Mouse (Mus musculus): Measurements from ENCODE around the gene Coq5. TPM values are rescaled to one million over a fixed set of nuclear protein-coding genes. Genes with fewer than 3 reads are reported as not detected.
A peak's percentile ranks its signal among the peaks of the same experiment; 100 is the strongest.

Gene Coq5
- total and polyA plus RNA-seq, 3 experiments, result 23.4 to 51.6 (median 42.9) TPM

DNA sequence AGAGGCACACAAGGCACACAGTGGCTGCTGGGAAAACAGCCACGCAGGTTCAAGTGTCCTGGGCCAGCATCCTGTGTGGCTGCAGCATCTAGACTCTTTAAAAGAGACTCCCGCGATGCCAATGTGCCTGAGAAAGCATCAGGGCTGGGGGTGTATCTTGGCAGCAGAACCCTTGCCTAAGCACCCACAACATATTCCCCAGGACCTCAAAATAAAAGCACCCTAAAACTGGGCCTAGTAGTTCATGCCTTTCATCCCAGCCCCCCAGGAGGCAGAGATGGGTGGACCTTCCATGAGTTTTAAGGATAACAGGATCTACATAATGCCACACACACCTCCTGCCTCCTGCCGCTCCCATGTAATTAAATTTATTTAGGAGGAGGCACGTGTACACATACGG lies 44.9 kb upstream of the Coq5 start:
- Histone ChIP-seq H3K27me3 (ENCODE audit: insufficient read depth, low read length) (peaks cover 32% of the 10 kb centered on the region), H3K9me3 (replicated peaks) (0 out of 2 replicates have a peak, but pooled peaks cover 3% of the 10 kb centered on the region), H3K4me1 (ENCODE audit: insufficient read depth, low read depth, low read length) (peaks cover 39% of the 10 kb centered on the region), H3K36me3 (replicated peaks) (peaks cover 3% of the 10 kb centered on the region), H3K4me3 (ENCODE audit: low read depth, low read length) (no peak overlapping the region)
- no peak for ATAC-seq (ENCODE audit: extremely low read depth, insufficient number of reproducible peaks, low FRiP score, poor library complexity, severe bottlenecking)
- no peak for DNase-seq (ENCODE audit: low spot score)
- TF ChIP-seq GATA1 (IDR thresholded peaks at IDR 0.05; ENCODE audit: borderline replicate concordance, low read length), result no peak
- TF ChIP-seq TAL1 (conservative IDR thresholded peaks at IDR 0.05; ENCODE audit: low read depth, low read length), result no peak
- no peak for TF ChIP-seq GATA2 (IDR thresholded peaks at IDR 0.05; ENCODE audit: borderline replicate concordance, low read depth, low read length)
- no peak for TF ChIP-seq CTCF (IDR thresholded peaks at IDR 0.05; ENCODE audit: low read depth, low read length)
- no peak for TF ChIP-seq POLR2AphosphoS5 (IDR thresholded peaks at IDR 0.05; ENCODE audit: insufficient replicate concordance, low read depth, low read length)

GRCm38 (mm10) chr5:115235323-115235771 lies 44.1 kb upstream of the Coq5 start:
- H3K4me1 ChIP-seq (ENCODE audit: insufficient read depth, low read depth, low read length), result peaks cover 39% of the 10 kb centered on the region
- DNase-seq (ENCODE audit: low spot score) (no peak), ATAC-seq (ENCODE audit: extremely low read depth, insufficient number of reproducible peaks, low FRiP score, poor library complexity, severe bottlenecking) (no peak)
- peaks cover 32% of the 10 kb centered on the region for H3K27me3 ChIP-seq (ENCODE audit: insufficient read depth, low read length)
- H3K36me3 ChIP-seq (replicated peaks), result peaks cover 10% of the 10 kb centered on the region
- H3K4me3 ChIP-seq (ENCODE audit: low read depth, low read length), result peak overlapping the region; percentile 47; the same call in 1 of the 2 replicates
- H3K9me3 ChIP-seq (replicated peaks), result 0 out of 2 replicates have a peak, but pooled peaks cover 3% of the 10 kb centered on the region
- no peak for TF ChIP-seq POLR2AphosphoS5 (IDR thresholded peaks at IDR 0.05; ENCODE audit: insufficient replicate concordance, low read depth, low read length)
- TF ChIP-seq TAL1 (conservative IDR thresholded peaks at IDR 0.05; ENCODE audit: low read depth, low read length), result no peak
- no peak for TF ChIP-seq GATA1 (IDR thresholded peaks at IDR 0.05; ENCODE audit: borderline replicate concordance, low read length)
- TF ChIP-seq CTCF (IDR thresholded peaks at IDR 0.05; ENCODE audit: low read depth, low read length), result no peak
- TF ChIP-seq GATA2 (IDR thresholded peaks at IDR 0.05; ENCODE audit: borderline replicate concordance, low read depth, low read length), result no peak

DNA sequence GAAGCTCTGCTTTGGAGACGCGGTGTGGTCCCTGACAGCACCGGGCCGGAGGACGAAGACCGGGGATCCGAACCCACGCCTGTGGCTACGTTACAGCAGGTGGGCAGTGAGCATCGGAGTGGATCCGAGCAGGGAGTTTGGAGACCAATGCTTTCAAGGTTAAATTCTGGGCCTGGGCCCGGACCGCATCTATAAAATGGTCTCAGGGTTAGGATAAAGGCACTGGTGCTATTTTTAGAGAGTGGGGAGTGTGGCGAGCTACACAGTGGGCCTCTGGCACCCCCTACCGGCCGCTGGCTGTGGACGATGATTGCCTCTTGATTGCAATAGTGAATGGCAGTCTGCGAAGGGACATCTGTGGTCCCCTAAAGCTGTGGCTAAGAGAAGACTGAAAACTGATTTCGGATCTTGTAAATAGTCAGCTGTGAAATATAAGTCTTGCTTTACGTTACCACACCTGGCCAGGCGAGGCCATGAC lies 43.6 kb upstream of the Coq5 start, which contains the start of gene Pop5:
Pop5 (plus strand) TSS at position 51 of the 478 bp plus-strand sequence.
- Histone ChIP-seq H3K36me3 (replicated peaks) (peaks cover 15% of the 10 kb centered on the region), H3K4me3 (ENCODE audit: low read depth, low read length) (peak within 1 kb of the TSS; percentile 47; the same call in 1 of the 2 replicates), H3K27me3 (ENCODE audit: insufficient read depth, low read length) (peaks cover 30% of the 10 kb centered on the region), H3K9me3 (replicated peaks) (0 out of 2 replicates have a peak, but pooled peaks cover 3% of the 10 kb centered on the region), H3K4me1 (ENCODE audit: insufficient read depth, low read depth, low read length) (peaks cover 37% of the 10 kb centered on the region)
- ATAC-seq (ENCODE audit: extremely low read depth, insufficient number of reproducible peaks, low FRiP score, poor library complexity, severe bottlenecking) (peak; percentile 54; the same call in 1 of the 2 replicates), DNase-seq (ENCODE audit: low spot score) (peak; percentile 51)
- TF ChIP-seq CTCF (IDR thresholded peaks at IDR 0.05; ENCODE audit: low read depth, low read length), result peak; percentile 73; the same call in 1 of the 2 replicates
- no peak for TF ChIP-seq GATA1 (IDR thresholded peaks at IDR 0.05; ENCODE audit: borderline replicate concordance, low read length)
- no peak for TF ChIP-seq GATA2 (IDR thresholded peaks at IDR 0.05; ENCODE audit: borderline replicate concordance, low read depth, low read length)

DNA sequence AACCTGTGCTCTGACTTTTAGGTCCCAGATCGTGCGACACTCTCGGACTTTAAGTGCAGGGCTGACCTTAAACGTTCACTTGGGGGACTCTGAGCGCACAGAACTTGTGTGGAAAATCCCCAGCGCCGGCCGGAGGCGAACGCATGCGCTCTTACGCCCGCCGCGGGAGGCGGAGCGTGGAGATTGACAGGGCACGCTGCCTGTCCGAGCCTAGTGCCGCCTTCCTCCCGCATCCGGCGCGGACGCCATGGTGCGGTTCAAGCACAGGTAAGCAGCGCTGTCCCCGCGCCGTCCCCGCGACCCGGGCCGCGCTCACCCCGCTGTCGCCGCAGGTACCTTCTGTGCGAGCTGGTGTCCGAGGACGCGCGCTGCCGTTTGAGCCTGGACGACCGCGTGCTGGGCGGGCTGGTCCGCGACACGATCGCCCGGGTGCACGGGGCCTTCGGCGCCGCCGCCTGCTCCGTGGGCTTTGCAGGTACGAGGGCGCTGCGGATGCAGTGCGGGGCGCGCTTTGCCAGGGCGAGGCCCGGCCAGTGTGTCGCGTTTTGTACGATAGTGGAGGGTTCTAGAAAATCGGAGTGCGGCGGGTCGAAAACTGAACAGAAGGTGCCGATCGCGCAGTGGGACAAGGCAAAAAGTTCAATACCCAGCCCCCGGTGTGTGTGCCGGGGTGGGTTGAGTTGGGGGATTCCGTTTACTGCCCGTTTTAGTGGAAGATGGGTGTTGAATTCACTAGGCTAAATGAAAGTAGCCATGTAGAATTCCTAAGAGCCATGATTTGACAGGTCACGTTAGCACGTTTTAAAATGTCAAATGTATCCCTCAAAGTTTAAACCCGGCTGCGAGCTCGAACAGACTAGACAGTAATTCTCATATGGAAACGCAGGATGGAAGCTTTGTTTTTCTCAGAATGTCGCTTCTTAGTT lies 41.4 kb upstream of the Coq5 start:
- H3K4me3 ChIP-seq (ENCODE audit: low read depth, low read length), result peak overlapping the region; percentile 98
- 0 out of 2 replicates have a peak, but pooled peaks cover 3% of the 10 kb centered on the region for H3K9me3 ChIP-seq (replicated peaks)
- DNase-seq (ENCODE audit: low spot score) (peak; percentile 82), ATAC-seq (ENCODE audit: extremely low read depth, insufficient number of reproducible peaks, low FRiP score, poor library complexity, severe bottlenecking) (peak; percentile 76)
- peaks cover 38% of the 10 kb centered on the region for H3K36me3 ChIP-seq (replicated peaks)
- H3K4me1 ChIP-seq (ENCODE audit: insufficient read depth, low read depth, low read length), result peaks cover 28% of the 10 kb centered on the region
- no peak for TF ChIP-seq CTCF (IDR thresholded peaks at IDR 0.05; ENCODE audit: low read depth, low read length)
- no peak for TF ChIP-seq POLR2AphosphoS5 (IDR thresholded peaks at IDR 0.05; ENCODE audit: insufficient replicate concordance, low read depth, low read length)
- no peak for TF ChIP-seq TAL1 (conservative IDR thresholded peaks at IDR 0.05; ENCODE audit: low read depth, low read length)
- no peak for TF ChIP-seq GATA2 (IDR thresholded peaks at IDR 0.05; ENCODE audit: borderline replicate concordance, low read depth, low read length)
- no peak for TF ChIP-seq GATA1 (IDR thresholded peaks at IDR 0.05; ENCODE audit: borderline replicate concordance, low read length)
- H3K27me3 ChIP-seq (ENCODE audit: insufficient read depth, low read length), result peaks cover 16% of the 10 kb centered on the region

DNA sequence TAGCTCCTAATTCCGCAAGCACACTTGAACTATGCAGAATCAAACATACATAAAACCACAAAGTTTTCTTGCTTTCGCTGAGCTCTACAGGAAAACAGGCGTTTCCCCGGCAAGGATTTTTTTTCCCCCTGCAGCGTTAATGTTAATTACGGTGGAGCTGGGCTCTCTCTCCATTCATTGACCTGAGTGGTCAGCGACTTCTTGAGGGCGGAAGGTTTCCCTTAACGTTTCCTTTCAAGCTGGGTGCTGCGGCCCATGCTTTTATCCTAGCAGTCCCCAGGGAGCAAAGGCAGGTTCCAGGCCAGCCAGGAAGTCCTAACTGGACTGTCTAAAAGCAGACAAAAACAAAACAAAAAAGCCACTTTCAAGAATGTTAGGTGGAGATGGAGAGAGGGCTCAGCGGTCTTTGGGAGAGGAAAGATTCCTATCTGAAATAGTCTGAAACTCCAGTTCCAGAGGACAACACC lies 40.7 kb upstream of the Coq5 start:
- DNase-seq (ENCODE audit: low spot score) (no peak), ATAC-seq (ENCODE audit: extremely low read depth, insufficient number of reproducible peaks, low FRiP score, poor library complexity, severe bottlenecking) (no peak)
- Histone ChIP-seq H3K9me3 (replicated peaks) (0 out of 2 replicates have a peak, but pooled peaks cover 3% of the 10 kb centered on the region), H3K4me3 (ENCODE audit: low read depth, low read length) (peak overlapping the region; percentile 98; the same call in 1 of the 2 replicates), H3K27me3 (ENCODE audit: insufficient read depth, low read length) (peaks cover 16% of the 10 kb centered on the region), H3K4me1 (ENCODE audit: insufficient read depth, low read depth, low read length) (peaks cover 28% of the 10 kb centered on the region), H3K36me3 (replicated peaks) (peaks cover 45% of the 10 kb centered on the region)
- TF ChIP-seq GATA2 (IDR thresholded peaks at IDR 0.05; ENCODE audit: borderline replicate concordance, low read depth, low read length) (no peak), GATA1 (IDR thresholded peaks at IDR 0.05; ENCODE audit: borderline replicate concordance, low read length) (no peak)

- TF ChIP-seq TAL1 (conservative IDR thresholded peaks at IDR 0.05; ENCODE audit: low read depth, low read length), result no peak
- TF ChIP-seq GATA1 (IDR thresholded peaks at IDR 0.05; ENCODE audit: borderline replicate concordance, low read length), result no peak
- no peak for TF ChIP-seq GATA2 (IDR thresholded peaks at IDR 0.05; ENCODE audit: borderline replicate concordance, low read depth, low read length)
- TF ChIP-seq POLR2AphosphoS5 (IDR thresholded peaks at IDR 0.05; ENCODE audit: insufficient replicate concordance, low read depth, low read length), result no peak
- TF ChIP-seq CTCF (IDR thresholded peaks at IDR 0.05; ENCODE audit: low read depth, low read length), result no peak
- no peak overlapping the region for H3K4me3 ChIP-seq (ENCODE audit: low read depth, low read length)
- H3K27me3 ChIP-seq (ENCODE audit: insufficient read depth, low read length), result peaks cover 7% of the 10 kb centered on the region
- peaks cover 27% of the 10 kb centered on the region for H3K4me1 ChIP-seq (ENCODE audit: insufficient read depth, low read depth, low read length)
- 0 out of 2 replicates have a peak, but pooled peaks cover under 1% of the 10 kb centered on the region for H3K9me3 ChIP-seq (replicated peaks)
- no peak for ATAC-seq (ENCODE audit: extremely low read depth, insufficient number of reproducible peaks, low FRiP score, poor library complexity, severe bottlenecking)
- no peak for DNase-seq (ENCODE audit: low spot score)
- peaks cover 59% of the 10 kb centered on the region for H3K36me3 ChIP-seq (replicated peaks)
Measured at GRCm38 (mm10) chr5:115240191-115240590, 39.3 kb upstream of the Coq5 start.
